Mouse (Mus musculus): Measurements from ENCODE around the gene Gcdh.

DNA sequence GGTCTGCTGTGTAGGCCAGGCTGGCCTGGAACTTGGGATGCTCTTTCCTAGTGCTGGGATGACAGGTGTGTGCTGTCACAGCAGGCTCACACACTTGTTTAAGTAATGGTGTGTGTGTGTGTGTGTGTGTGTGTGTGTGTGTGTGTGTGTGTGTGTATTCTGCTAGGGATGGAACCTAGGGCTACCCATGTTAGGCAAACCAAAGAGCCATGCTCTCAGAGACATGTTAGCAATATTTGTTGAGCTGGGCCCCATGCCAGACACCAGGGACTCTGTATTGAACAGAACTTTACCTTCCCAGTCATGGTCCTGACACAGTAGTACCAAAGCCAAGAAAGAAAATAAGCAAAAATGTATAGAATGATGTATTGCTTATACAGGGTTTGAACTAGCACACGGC lies 33.8 kb upstream of the Gcdh start:
- TF ChIP-seq CTCF (IDR thresholded peaks at IDR 0.05; ENCODE audit: low read depth, low read length) (no peak), TAL1 (conservative IDR thresholded peaks at IDR 0.05; ENCODE audit: low read depth, low read length) (no peak), POLR2AphosphoS5 (IDR thresholded peaks at IDR 0.05; ENCODE audit: insufficient replicate concordance, low read depth, low read length) (no peak), GATA1 (IDR thresholded peaks at IDR 0.05; ENCODE audit: borderline replicate concordance, low read length) (no peak), GATA2 (IDR thresholded peaks at IDR 0.05; ENCODE audit: borderline replicate concordance, low read depth, low read length) (no peak)
